Mouse (Mus musculus): Measurements from ENCODE around the gene Lrrc66. TPM values are rescaled to one million over a fixed set of nuclear protein-coding genes. Genes with fewer than 3 reads are reported as not detected.

The Lrrc66 gene
- not detected for total RNA-seq (2021)
- long read RNA-seq = 0 reads

GRCm38 (mm10) chr5:73632291-73632690 is at the start of gene Lrrc66:
TSS of gene Lrrc66 (minus strand) at chr5:73632526.
- DNase-seq (ENCODE audit: low spot score in 2 of 2) = no peak

- peak; percentile 31 to 70 for DNase-seq (ENCODE audit: low spot score in 2 of 2)
Observed at GRCm38 (mm10) chr5:73676626-73677025, 44.3 kb upstream of the Lrrc66 start.

- DNase-seq (ENCODE audit: low spot score in 2 of 2) = peak in 1 of 2 experiments; percentile 11
Observed at GRCm38 (mm10) chr5:73675604-73676003, 43.3 kb upstream of the Lrrc66 start.

- DNase-seq (ENCODE audit: low spot score in 2 of 2) = no peak
Observed at GRCm38 (mm10) chr5:73669386-73669785, 37.1 kb upstream of the Lrrc66 start.

DNA sequence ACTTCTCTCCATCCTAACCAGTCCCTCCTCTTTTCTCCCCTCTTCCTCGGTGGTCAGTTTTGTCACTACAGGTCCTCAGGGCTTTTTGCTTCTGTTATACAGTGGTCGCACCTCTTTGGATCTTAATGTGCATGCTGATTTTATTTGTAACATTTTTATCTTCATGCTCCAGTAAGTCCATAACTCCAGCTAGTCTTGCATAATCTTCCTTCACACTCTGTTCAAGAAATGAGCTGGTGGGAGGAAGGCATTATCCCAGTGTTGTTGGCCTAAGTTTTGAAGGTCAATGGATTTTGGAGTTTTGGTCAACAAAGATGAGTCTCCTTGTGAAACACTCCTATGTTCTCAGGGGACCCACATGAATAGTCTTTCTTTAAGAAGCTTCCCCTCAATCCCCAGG is 35.6 kb upstream of the Lrrc66 start:
- DNase-seq (ENCODE audit: low spot score in 2 of 2) = no peak

DNA sequence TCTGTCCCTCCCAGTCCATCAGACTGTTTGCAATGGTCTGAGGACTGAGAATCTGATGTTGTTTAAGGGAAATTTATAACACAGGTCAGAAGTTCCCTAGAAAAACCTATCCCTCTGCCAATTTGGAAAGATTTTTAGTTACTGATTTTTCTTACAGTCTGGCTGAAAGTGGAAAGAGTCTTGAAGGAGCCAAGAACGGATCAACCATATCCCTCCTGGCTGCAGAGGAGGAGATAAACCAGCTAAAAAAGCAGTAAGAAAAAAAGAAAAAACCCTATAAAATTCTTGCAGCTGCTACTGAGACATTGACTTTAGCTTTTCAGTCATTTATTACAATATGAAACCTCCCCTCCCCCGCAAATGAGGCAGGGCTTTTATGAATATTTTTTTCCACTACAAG is 34.4 kb upstream of the Lrrc66 start:
- no peak for DNase-seq (ENCODE audit: low spot score in 2 of 2)

DNA sequence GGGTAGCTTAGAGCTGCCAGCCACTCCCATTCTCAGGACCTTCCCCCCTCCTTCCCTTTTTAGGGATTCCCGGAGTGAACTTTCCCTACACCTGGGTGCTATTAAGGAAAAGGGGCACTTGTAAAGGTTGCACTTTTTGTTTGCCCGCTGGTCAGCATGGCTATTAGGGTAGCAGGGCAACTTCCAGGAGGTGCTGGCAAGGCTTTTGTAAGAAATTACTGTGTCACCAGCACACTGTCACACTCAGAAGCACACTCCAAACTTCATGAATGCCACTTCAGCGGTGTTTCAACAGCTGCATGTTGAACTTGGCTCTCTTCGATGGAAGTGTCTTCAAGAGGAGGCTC is 19.5 kb upstream of the Lrrc66 start:
- DNase-seq (ENCODE audit: low spot score in 2 of 2) = no peak

- no peak for DNase-seq (ENCODE audit: low spot score in 2 of 2)
Observed at GRCm38 (mm10) chr5:73651061-73651854, 18.9 kb upstream of the Lrrc66 start, which contains the start of gene Spata18. TSS of gene Spata18 (plus strand) at chr5:73651379.

DNA sequence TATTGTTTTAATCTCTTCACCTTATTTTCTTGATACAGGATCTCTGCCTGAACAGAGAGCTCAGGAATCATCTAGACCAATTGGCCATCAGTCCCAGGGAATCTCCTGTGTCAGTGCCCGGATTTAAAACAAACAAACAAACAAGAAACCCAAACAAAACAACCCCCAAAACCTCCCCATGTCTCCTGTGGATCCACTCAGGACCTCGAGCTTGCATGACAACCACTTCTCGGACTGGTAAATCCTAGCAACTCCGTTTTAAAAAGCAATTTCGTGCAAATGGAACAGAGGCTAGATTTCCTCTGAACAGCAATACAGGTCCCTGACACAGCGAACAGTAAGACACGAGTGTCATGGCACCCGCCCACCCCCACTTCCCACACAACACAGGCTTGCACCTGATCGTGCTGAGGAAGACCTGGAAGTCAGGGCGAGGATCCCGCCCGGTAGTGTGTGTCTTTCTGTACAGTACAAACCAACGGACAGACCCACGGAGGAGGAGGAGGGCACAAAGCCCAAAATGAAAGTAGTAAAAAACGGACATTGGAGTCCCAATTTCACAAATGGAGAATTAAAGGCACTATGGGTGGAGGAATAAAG is 18.1 kb upstream of the Lrrc66 start:
- DNase-seq (ENCODE audit: low spot score in 2 of 2) = no peak

- peak; percentile 84 to 86 for DNase-seq (ENCODE audit: low spot score in 2 of 2)
Observed at GRCm38 (mm10) chr5:73647261-73647900, 15.1 kb upstream of the Lrrc66 start, which contains the start of gene Sgcb. TSS of gene Sgcb (minus strand) at chr5:73647790.

DNA sequence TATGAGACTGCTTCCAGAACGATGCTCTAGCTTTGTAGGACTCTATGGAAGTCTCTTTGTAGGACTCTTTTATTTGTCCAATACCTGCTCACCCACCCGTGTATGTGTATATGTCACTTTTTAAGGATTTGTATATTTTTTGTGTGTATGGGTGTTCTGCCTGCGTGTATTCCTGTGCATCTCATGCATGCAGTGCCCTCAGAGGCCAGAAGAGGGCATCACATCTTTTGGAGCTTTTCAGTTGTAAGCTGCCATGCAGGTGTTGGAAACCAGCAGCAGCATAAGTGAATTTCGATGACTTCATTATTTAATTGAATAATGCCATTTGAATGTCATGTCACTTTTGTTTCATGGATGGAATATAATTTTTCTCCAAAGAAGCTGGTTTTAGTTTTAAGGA is 9.8 kb upstream of the Lrrc66 start:
- peak in 1 of 2 experiments; percentile 50 for DNase-seq (ENCODE audit: low spot score in 2 of 2)

DNA sequence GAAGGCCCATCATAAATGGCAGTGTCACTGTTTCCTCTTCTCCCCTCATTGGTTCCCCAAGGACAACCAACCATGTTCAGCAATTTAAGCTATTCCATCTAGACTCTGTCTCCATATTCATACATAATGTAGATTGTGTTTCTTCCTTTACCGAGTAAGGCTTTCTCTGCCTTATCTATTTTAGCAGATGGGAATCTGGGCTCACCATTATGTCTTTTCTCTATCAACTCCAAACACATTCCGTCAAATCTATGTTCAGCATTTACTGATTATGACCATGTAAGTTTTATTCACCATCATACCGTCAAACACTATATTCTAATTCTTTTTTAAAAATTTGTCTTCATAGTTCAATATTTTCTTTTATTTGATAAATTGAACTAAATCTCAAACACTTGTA is 8.7 kb upstream of the Lrrc66 start:
- DNase-seq (ENCODE audit: low spot score in 2 of 2) = no peak

DNA sequence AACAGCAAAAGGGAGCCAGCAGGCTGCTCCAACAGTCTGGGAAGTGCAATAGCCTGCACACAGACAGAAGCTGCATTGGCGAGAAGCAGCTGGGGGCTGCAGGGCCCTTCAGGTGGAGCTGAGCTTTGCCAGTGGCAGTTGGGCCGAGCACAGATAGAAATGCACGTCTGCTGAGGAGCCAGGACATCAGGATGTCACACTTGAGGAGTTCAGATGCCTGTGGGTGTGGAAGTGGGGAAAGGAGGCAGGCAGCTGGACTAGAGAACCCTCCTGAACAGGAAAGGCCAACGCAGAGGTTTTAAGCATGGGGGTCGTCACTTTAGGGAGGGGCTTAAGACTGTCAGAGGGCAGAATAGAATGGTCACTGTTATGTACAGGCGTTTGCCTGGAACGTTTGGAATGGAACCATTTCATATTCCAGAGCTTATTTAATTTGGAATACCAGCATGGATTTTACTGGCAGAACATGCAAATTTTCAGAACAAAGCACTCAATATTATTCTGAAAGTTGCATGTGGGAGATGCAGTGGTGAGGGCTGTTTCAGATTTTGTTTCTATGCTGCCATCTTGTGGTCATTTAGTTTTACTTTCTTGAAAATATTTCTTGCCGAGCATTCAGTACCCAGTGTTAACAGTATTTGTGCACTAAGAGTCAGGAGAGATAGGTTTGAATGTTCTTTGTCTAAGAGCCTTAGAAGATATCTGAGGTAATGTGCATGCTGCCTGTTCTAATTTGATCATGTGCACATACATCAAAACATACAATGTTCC is 5.2 kb upstream of the Lrrc66 start:
- DNase-seq (ENCODE audit: low spot score in 2 of 2) = peak in 1 of 2 experiments; percentile 78

- DNase-seq (ENCODE audit: low spot score in 2 of 2) = peak; percentile 59 to 90
Observed at GRCm38 (mm10) chr5:73633141-73633540, 815 bp upstream of the Lrrc66 start.

DNA sequence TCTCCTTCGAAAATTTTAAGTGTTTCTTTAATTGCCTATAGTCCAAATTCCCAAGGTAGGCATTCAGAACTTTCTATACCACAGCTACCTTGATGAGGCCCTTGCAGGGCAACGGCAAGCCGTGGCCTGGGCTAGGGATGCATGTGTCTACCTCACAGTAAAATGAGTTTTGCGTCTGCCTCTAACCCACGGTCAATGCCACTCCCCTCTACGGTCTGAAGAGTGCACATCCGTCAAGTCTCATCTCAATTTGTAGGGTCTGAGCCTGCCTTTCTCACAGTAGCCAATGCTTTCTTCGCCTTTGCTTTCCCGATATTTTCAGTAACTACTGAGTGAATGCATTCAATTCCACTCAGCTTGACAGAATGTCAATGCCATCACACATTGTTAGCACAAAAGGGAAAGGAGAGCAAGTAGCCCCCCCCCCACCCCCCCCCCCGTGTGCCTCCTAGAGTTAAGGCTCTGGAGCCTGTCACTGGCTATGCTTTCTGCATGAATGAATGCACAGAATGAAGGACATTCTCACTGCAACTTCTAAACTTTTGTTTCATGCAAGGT is 1.2 kb downstream of the Lrrc66 start:
- DNase-seq (ENCODE audit: low spot score in 2 of 2) = no peak

DNA sequence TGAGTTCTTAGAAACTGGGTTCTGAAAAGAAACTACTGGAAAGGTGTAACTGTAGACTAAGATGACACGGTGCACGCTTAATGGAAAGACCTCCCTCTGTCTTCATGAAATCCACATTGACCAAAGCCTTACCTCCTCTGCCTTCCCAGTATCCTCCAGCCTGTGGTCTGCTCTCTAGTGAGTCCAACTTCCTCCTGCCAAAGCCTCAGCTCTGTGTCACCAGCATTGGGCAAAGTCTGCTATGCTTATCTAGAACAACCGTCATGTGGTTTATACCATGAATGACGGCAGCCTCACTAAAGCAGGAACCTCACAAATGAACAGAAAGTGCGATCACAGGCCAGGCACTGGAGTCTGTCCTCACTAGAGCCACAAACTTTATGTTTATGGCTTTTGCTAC is 2.2 kb downstream of the Lrrc66 start:
- DNase-seq (ENCODE audit: low spot score in 2 of 2) = no peak

DNA sequence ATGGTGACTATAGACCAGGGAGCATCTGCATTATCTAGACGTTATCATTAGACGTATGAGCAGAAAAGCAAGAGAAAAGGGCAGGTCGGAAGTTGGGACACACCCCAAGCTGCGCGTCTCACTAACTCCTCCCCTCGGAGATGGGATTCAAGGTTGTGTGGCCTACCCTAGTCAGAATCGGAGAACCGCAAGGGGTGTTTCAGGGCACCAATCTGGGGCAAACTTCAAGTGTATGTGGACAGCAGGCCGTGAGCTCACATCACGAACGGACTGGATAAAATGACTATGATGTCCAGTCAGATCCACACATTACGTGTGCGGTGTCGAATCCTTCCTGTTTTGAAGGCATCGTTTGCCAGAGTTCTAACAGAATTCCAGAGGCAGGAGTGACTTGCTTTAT is 4.3 kb downstream of the Lrrc66 start:
- no peak for DNase-seq (ENCODE audit: low spot score in 2 of 2)

DNA sequence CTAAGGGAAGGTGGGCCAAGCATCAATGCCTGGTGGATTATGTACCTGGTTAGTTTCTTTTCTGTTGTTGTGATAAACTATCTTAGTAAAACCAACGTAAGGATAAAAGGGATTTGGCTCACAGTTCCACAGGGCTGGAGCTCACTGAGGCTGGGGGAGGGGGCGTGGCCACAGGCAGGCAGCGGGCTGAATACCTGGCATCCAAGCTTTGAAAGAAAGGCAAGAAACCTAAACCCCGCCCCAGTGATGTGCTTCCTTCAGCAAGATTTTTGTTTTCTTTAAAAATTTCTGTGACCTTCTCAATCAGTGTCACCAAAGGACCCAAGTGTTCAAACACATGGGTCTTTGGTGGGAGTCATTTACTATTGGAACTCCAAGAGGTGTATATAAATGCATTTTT is 4.8 kb downstream of the Lrrc66 start:
- no peak for DNase-seq (ENCODE audit: low spot score in 2 of 2)

DNA sequence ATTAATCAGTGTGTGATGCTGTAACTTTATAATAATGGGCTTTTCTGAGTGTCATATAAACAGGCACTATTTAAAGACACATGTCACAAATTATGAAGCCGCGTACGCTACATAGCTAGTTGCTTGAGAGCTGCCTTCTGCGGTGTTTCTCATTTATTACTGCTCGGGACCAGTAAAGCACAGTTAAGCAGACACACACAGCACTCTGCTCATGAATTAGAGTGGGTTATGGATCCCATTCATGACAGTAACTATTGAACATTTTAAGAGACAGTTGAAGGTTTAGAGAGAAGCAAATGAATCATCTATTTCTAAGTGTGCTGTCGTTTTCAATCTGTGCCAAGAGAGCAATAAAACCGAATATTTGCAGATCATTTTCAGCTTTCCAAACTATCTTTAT is 5.5 kb downstream of the Lrrc66 start:
- DNase-seq (ENCODE audit: low spot score in 2 of 2) = no peak

- DNase-seq (ENCODE audit: low spot score in 2 of 2) = no peak
Observed at GRCm38 (mm10) chr5:73625505-73625904, 6.8 kb downstream of the Lrrc66 start.

GRCm38 (mm10) chr5:73618969-73619368 is 13.4 kb downstream of the Lrrc66 start:
- no peak for DNase-seq (ENCODE audit: low spot score in 2 of 2)
